Mouse (Mus musculus) hindbrain, embryonic 13.5 days (tissue): Measurements from ENCODE around the gene Gdf10. TPM values are rescaled to one million over a fixed set of nuclear protein-coding genes. Genes with fewer than 3 reads are reported as not detected.
A peak's percentile ranks its signal among the peaks of the same experiment; 100 is the strongest.

Experiments
- ATAC-seq: fragments of 200-750 bp; cut with Nextera tagmentation; 2 replicates; pipeline ENCODE4 v1.8.0; 2017; ENCODE audit warnings: moderate TSS enrichment; ENCODE audit not compliant: low FRiP score
- H3K27ac ChIP-seq: fragments of 300-500 bp; sonication (generic); 2 replicates; pipeline ENCODE4 v1.5.1; 2015; ENCODE audit warnings: inconsistent platforms, mild to moderate bottlenecking, moderate library complexity
- H3K27me3 ChIP-seq: fragments of 300-500 bp; sonication (generic); 2 replicates; pipeline ENCODE4 v1.6.1; 2015; ENCODE audit warnings: mild to moderate bottlenecking, inconsistent platforms
- H3K36me3 ChIP-seq: fragments of 300-500 bp; sonication (generic); 2 replicates; pipeline ENCODE4 v1.6.1; 2015; ENCODE audit warnings: mild to moderate bottlenecking, inconsistent platforms
- H3K4me1 ChIP-seq: fragments of 300-500 bp; sonication (generic); replicated peaks from 2 replicates; pipeline ENCODE4 v1.6.1; 2015; ENCODE audit warnings: inconsistent platforms
- H3K4me2 ChIP-seq: fragments of 300-500 bp; sonication (generic); 2 replicates; pipeline ENCODE4 v1.6.1; 2015; ENCODE audit warnings: inconsistent platforms, mild to moderate bottlenecking, moderate library complexity
- H3K4me3 ChIP-seq: fragments of 300-500 bp; sonication (generic); 2 replicates; pipeline ENCODE4 v1.5.1; 2015; ENCODE audit warnings: mild to moderate bottlenecking, inconsistent platforms
- H3K9ac ChIP-seq: fragments of 300-500 bp; sonication (generic); 2 replicates; pipeline ENCODE4 v1.6.1; 2015; ENCODE audit warnings: mild to moderate bottlenecking, inconsistent platforms
- H3K9me3 ChIP-seq: fragments of 300-500 bp; sonication (generic); 2 replicates; pipeline ENCODE4 v1.6.1; 2016; ENCODE audit warnings: inconsistent platforms
- WGBS: fragments of 180-500 bp; shearing (Covaris S2); methylation state at CpG from one replicate; pipeline ENCODE4 v1.1.7; 2015; 5-methylcytosine and 5-hydroxymethylcytosine counted together
- polyA plus RNA-seq: library from polyadenylated mRNA; unstranded; fragments of >200 nt; fragmentation: Nextera tagmentation; extraction: Ambion mirVana; gene quantifications from 2 replicates; pipeline ENCODE4 v1.2.1, GENCODE M21; 2015

Gdf10 gene
- polyA plus RNA-seq, 1 experiment from 2014 or later, result 5.6 TPM

DNA sequence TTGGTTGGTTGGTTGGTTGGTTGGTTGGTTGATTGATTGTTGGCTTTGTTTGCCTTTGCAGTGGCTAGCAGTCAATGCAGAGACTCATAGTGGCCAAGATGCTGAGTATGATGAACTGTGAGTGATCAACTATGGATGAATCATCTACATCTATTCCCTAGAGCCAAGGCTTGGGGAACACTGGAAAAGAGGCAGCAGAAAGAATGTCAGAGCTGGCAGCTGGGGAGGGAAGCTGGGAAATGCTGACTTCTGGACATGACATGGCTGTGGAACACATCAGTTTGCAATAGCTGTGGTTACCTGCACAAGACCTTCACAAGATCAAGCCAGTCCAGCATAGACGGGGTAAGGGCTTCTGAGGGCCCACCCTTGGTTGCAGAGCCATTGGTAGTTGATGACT lies 20.2 kb upstream of the Gdf10 start:
- ATAC-seq, result no peak
- no peak overlapping the region for H3K4me2 ChIP-seq
- no peak overlapping the region for H3K4me3 ChIP-seq
- no peaks in the 10 kb centered on the region for H3K36me3 ChIP-seq
- H3K9me3 ChIP-seq, result no peaks in the 10 kb centered on the region
- H3K27me3 ChIP-seq, result no peaks in the 10 kb centered on the region
- no peak overlapping the region for H3K27ac ChIP-seq
- no peak overlapping the region for H3K9ac ChIP-seq
- 86% methylated on average over 1 of the region's 1 CpGs for whole genome bisulfite sequencing
- no peaks in the 10 kb centered on the region for H3K4me1 ChIP-seq

DNA sequence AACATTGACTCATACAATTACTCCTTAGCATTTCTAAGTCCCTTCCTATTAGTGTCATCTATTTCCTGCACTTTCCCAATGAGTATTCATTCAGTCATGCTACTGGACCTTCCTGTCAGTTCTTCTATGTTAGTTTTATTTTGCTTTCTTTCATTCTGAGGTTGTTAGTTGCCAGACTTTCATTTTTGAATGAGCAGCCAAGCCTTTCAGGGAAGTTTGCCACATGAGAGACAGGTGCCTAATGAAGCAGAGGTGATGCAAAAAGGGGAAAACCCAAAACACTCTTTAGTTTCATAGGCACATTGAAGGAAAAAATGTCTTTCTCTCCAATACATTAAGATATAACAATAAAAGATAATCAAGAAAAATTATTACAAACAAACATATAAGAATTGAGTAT lies 18.5 kb upstream of the Gdf10 start:
- H3K9ac ChIP-seq, result no peak overlapping the region
- H3K9me3 ChIP-seq, result no peaks in the 10 kb centered on the region
- no peak for ATAC-seq
- H3K36me3 ChIP-seq, result no peaks in the 10 kb centered on the region
- H3K4me1 ChIP-seq, result no peaks in the 10 kb centered on the region
- H3K4me2 ChIP-seq, result no peak overlapping the region
- no peak overlapping the region for H3K4me3 ChIP-seq
- H3K27ac ChIP-seq, result no peak overlapping the region
- no peaks in the 10 kb centered on the region for H3K27me3 ChIP-seq

DNA sequence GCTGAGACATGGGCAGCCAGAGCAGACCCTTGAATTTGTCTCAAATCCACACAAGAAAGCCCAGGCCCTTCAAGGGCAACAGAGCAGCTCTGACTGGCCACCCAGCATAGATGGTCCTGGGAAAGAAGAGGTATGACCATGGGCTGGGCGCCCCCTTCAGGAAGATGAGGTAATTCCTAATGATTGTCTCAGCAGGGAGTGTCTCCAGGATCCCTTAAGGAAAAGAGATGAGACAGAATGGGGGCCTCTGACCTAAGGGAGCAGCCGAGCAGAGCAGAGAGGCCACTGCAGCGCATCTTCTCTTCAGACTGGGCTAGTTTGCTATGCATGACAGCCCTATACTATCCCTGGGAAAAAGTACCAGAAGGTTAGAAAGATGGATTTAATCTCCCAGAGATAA lies 9.7 kb upstream of the Gdf10 start:
- ATAC-seq, result no peak
- H3K4me2 ChIP-seq, result no peak overlapping the region
- WGBS, result 36% methylated on average over 3 of the region's 3 CpGs
- no peak overlapping the region for H3K4me3 ChIP-seq
- H3K4me1 ChIP-seq, result 0 out of 2 replicates have a peak, but pooled peaks cover 6% of the 10 kb centered on the region
- H3K27ac ChIP-seq, result no peak overlapping the region
- H3K36me3 ChIP-seq, result no peaks in the 10 kb centered on the region
- H3K9me3 ChIP-seq, result no peaks in the 10 kb centered on the region
- H3K27me3 ChIP-seq, result peaks cover 15% of the 10 kb centered on the region
- H3K9ac ChIP-seq, result no peak overlapping the region

DNA sequence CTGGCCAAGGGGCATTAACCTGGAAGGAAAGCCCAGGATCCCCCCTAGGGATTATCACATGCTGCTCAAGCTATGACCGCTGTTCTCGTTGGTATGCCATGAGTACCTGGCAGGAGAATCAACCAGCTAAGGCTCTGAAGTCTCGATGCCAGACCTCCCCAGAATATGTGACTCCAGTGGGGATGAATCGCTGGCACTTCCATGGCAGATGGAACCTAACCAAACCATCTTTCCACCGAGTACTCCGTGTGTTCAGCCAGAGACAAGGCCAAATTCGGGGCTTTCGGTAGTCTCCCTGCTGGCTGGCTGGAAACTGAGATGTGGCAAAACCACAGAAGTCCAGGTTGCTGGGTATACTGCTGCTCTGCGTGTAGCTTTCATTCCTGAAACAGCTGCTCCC lies 9.2 kb upstream of the Gdf10 start:
- H3K4me2 ChIP-seq, result no peak overlapping the region
- peaks cover 20% of the 10 kb centered on the region for H3K27me3 ChIP-seq
- no peak overlapping the region for H3K27ac ChIP-seq
- H3K9ac ChIP-seq, result no peak overlapping the region
- no peak overlapping the region for H3K4me3 ChIP-seq
- H3K4me1 ChIP-seq, result 0 out of 2 replicates have a peak, but pooled peaks cover 10% of the 10 kb centered on the region
- H3K36me3 ChIP-seq, result no peaks in the 10 kb centered on the region
- no peak for ATAC-seq
- WGBS, result 95% methylated on average over 9 of the region's 9 CpGs
- H3K9me3 ChIP-seq, result no peaks in the 10 kb centered on the region

- no peaks in the 10 kb centered on the region for H3K36me3 ChIP-seq
- WGBS, result 8% methylated on average over 14 of the region's 14 CpGs
- H3K9ac ChIP-seq, result no peak overlapping the region
- no peaks in the 10 kb centered on the region for H3K9me3 ChIP-seq
- peaks cover 85% of the 10 kb centered on the region for H3K27me3 ChIP-seq
- H3K4me2 ChIP-seq, result no peak overlapping the region
- H3K4me1 ChIP-seq, result peaks cover 37% of the 10 kb centered on the region
- ATAC-seq, result no peak
- no peak overlapping the region for H3K27ac ChIP-seq
- no peak overlapping the region for H3K4me3 ChIP-seq
These were observed 2.4 kb upstream of the Gdf10 start for GRCm38 (mm10) chr14:33920727-33921559.

GRCm38 (mm10) chr14:33922771-33923167 lies 618 bp upstream of the Gdf10 start:
- WGBS, result 11% methylated on average over 8 of the region's 8 CpGs
- Histone ChIP-seq H3K9me3 (no peaks in the 10 kb centered on the region), H3K9ac (peak overlapping the region; percentile 69), H3K27me3 (peaks cover 89% of the 10 kb centered on the region), H3K4me3 (peak overlapping the region; percentile 59), H3K4me1 (peaks cover 37% of the 10 kb centered on the region), H3K27ac (no peak overlapping the region), H3K4me2 (peak overlapping the region; percentile 94), H3K36me3 (no peaks in the 10 kb centered on the region)
- no peak for ATAC-seq

- Histone ChIP-seq H3K27ac (no peak overlapping the region), H3K36me3 (no peaks in the 10 kb centered on the region), H3K9me3 (no peaks in the 10 kb centered on the region), H3K4me2 (no peak overlapping the region), H3K4me1 (no peaks in the 10 kb centered on the region), H3K9ac (no peak overlapping the region), H3K27me3 (peaks cover 9% of the 10 kb centered on the region), H3K4me3 (no peak overlapping the region)
- 58% methylated on average over 17 of the region's 17 CpGs for WGBS
- ATAC-seq, result no peak
These were observed 8.5 kb downstream of the Gdf10 start for GRCm38 (mm10) chr14:33931853-33932252.

DNA sequence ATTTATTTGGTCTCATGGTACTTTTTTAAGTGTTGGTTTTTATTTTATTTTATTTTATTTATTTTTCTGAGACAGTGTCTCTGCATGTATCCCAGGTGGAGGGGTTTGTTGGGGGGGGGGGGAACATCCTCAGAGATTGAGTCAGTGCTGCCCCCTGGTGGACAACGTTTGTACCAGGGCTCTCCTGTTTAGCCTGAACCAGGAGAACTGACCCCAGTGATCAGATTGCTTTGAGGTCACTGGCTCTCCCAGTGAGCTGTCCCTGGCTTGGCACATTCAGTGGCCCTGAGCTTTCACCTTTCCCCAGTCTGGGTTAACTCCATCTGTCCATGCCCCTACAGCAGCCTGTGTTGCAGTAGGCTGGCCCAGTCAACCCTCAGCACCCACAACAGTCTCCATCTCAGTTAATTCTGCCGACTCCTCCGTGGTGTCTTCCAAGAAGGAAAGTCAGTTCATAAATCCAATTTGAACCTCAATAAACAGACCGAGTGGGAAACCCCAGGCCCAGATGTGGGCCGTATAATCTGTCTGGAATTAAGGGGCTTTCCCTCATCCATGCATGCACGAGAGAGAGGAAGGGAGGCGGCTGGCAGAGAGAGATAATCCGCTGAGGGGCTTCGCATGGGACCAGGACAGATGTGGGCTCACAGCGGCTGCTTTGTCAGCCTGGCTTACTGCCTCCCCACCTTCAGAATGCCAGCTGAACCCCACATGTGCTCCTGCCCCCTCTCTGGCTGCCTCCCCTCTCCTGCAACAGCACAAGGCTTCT lies 9.7 kb downstream of the Gdf10 start:
- Histone ChIP-seq H3K27me3 (peaks cover 7% of the 10 kb centered on the region; the same call in 1 of the 2 replicates), H3K4me2 (no peak overlapping the region), H3K4me1 (no peaks in the 10 kb centered on the region), H3K36me3 (no peaks in the 10 kb centered on the region), H3K9ac (no peak overlapping the region), H3K27ac (no peak overlapping the region), H3K9me3 (no peaks in the 10 kb centered on the region), H3K4me3 (no peak overlapping the region)
- ATAC-seq, result no peak
- WGBS, result 69% methylated on average over 10 of the region's 10 CpGs

- Histone ChIP-seq H3K9me3 (no peaks in the 10 kb centered on the region), H3K4me1 (no peaks in the 10 kb centered on the region), H3K27ac (no peak overlapping the region), H3K9ac (no peak overlapping the region), H3K27me3 (peaks cover 7% of the 10 kb centered on the region; the same call in 1 of the 2 replicates), H3K4me3 (no peak overlapping the region), H3K4me2 (no peak overlapping the region), H3K36me3 (no peaks in the 10 kb centered on the region)
- 39% methylated on average over 5 of the region's 5 CpGs for WGBS
- ATAC-seq, result no peak; the same call in 1 of the 2 replicates
These were observed 10.5 kb downstream of the Gdf10 start for GRCm38 (mm10) chr14:33933778-33934317.

DNA sequence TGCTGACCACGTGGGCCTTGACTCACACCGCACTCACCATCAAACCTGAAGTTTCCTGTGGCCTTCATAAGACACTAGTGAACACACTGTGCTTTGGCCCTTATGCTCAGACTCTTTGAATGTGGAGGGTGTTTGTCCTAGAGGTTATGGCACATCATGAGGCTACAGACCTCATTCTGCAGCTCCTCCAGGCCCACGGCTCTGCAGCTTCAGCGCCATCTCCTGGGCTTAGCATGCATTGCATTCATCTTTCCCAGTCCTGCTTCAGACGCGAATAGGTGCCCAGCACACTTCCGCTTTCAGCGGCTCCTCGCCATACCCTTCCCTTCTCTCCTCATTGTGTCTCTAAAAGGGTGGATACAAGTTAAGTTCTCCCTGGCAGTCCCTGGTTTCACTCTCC lies 15.7 kb downstream of the Gdf10 start:
- Histone ChIP-seq H3K4me2 (peak overlapping the region; percentile 39), H3K4me1 (no peaks in the 10 kb centered on the region), H3K27ac (no peak overlapping the region), H3K4me3 (no peak overlapping the region), H3K27me3 (no peaks in the 10 kb centered on the region), H3K9me3 (no peaks in the 10 kb centered on the region), H3K36me3 (no peaks in the 10 kb centered on the region), H3K9ac (no peak overlapping the region)
- peak; percentile 49 for ATAC-seq
- whole genome bisulfite sequencing, result 24% methylated on average over 9 of the region's 9 CpGs

- no peak within 1 kb of the TSS for H3K4me2 ChIP-seq
- H3K36me3 ChIP-seq, result no peaks in the 10 kb centered on the region
- H3K27me3 ChIP-seq, result no peaks in the 10 kb centered on the region
- no peaks in the 10 kb centered on the region for H3K9me3 ChIP-seq
- no peaks in the 10 kb centered on the region for H3K4me1 ChIP-seq
- WGBS, result 83% methylated on average over 8 of the region's 8 CpGs
- H3K9ac ChIP-seq, result no peak within 1 kb of the TSS
- H3K27ac ChIP-seq, result no peak within 1 kb of the TSS
- no peak for ATAC-seq
- no peak within 1 kb of the TSS for H3K4me3 ChIP-seq
These were observed 17.4 kb downstream of the Gdf10 start, which contains the start of gene Gdf2 for GRCm38 (mm10) chr14:33940739-33941138. Gdf2 (plus strand) TSS chr14:33941039.

- no peak overlapping the region for H3K4me3 ChIP-seq
- ATAC-seq, result no peak
- no peak overlapping the region for H3K27ac ChIP-seq
- no peak overlapping the region for H3K4me2 ChIP-seq
- H3K4me1 ChIP-seq, result no peaks in the 10 kb centered on the region
- H3K27me3 ChIP-seq, result no peaks in the 10 kb centered on the region
- no peaks in the 10 kb centered on the region for H3K9me3 ChIP-seq
- WGBS, result 83% methylated on average over 5 of the region's 5 CpGs
- H3K36me3 ChIP-seq, result no peaks in the 10 kb centered on the region
- H3K9ac ChIP-seq, result no peak overlapping the region
These were observed 18.8 kb downstream of the Gdf10 start for GRCm38 (mm10) chr14:33942222-33942621.
